Mouse (Mus musculus): ENCODE results near the gene Synrg. TPM values are rescaled to one million over a fixed set of nuclear protein-coding genes. Genes with fewer than 3 reads are reported as not detected.

Gene Synrg
- polyA plus RNA-seq, 1 experiment = 4.8 TPM

GRCm38 (mm10) chr11:84073816-84074764 lies 109.9 kb downstream of the Synrg start:
- no peak for TF ChIP-seq CEBPB (IDR thresholded peaks at IDR 0.05; ENCODE audit: low read depth)
- TF ChIP-seq MYOG (IDR thresholded peaks at IDR 0.05; ENCODE audit: control insufficient read depth, extremely low read depth, insufficient read length) = no peak
- no peak for TF ChIP-seq USF1 (IDR thresholded peaks at IDR 0.05; ENCODE audit: low read depth)
- TF ChIP-seq FOSL1 (IDR thresholded peaks at IDR 0.05; ENCODE audit: insufficient read depth, low read length, poor library complexity, severe bottlenecking) = no peak
- no peak for TF ChIP-seq CTCF (IDR thresholded peaks at IDR 0.05; ENCODE audit: control insufficient read depth, insufficient read depth, insufficient read length)
- TF ChIP-seq MYOD1 (IDR thresholded peaks at IDR 0.05; ENCODE audit: control insufficient read depth, insufficient read length, low read depth) = no peak
- TF ChIP-seq MAX (IDR thresholded peaks at IDR 0.05) = no peak
- no peaks in the 10 kb centered on the region for H3K79me3 ChIP-seq (ENCODE audit: low read depth)
- no peak overlapping the region for H3ac ChIP-seq (ENCODE audit: control insufficient read depth, insufficient read length, low read depth)
- no peaks in the 10 kb centered on the region for H3K27me3 ChIP-seq (ENCODE audit: control insufficient read depth, insufficient read depth, insufficient read length)
- no peak overlapping the region for H3K4me3 ChIP-seq (ENCODE audit: insufficient read depth, poor library complexity, severe bottlenecking)
- peaks cover 4% of the 10 kb centered on the region for H3K36me3 ChIP-seq (ENCODE audit: control insufficient read depth, insufficient read depth)
- H3K79me2 ChIP-seq (ENCODE audit: control insufficient read depth, insufficient read depth) = no peaks in the 10 kb centered on the region

DNA sequence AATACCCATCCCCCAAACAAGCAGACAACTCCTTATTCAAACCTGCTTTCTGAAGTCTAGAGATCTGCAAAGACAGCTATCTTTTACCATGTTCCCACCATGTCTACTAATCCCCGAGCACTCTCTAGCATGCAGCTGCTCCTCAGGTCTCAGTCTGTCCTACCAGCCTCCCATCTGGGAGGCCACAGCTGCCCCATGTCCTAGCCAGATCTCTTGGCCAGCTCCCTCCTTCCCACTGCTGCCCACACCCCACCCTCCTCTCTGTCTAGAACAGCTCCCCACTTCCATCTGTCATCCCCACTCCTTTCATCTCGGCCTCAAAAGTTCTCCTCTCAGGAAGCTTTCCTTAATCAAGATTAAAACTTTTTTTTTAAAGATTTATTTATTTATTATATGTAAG lies 112.8 kb downstream of the Synrg start:
- Histone ChIP-seq H3K36me3 (ENCODE audit: control insufficient read depth, insufficient read depth) (peaks cover 10% of the 10 kb centered on the region), H3K27me3 (ENCODE audit: control insufficient read depth, insufficient read depth, insufficient read length) (no peaks in the 10 kb centered on the region), H3ac (ENCODE audit: control insufficient read depth, insufficient read length, low read depth) (no peak overlapping the region)

GRCm38 (mm10) chr11:84078601-84079000 lies 114.4 kb downstream of the Synrg start:
- peaks cover 24% of the 10 kb centered on the region for H3K36me3 ChIP-seq (ENCODE audit: control insufficient read depth, insufficient read depth)
- H3K79me3 ChIP-seq (ENCODE audit: low read depth) = no peaks in the 10 kb centered on the region
- no peak for TF ChIP-seq MYOG (IDR thresholded peaks at IDR 0.05; ENCODE audit: control insufficient read depth, extremely low read depth, insufficient read length)
- TF ChIP-seq CEBPB (IDR thresholded peaks at IDR 0.05; ENCODE audit: low read depth) = peak; percentile 39

More for the DNA sequence above, 112.8 kb downstream of the Synrg start:
- H3K79me3 ChIP-seq (ENCODE audit: low read depth) = no peaks in the 10 kb centered on the region
- no peaks in the 10 kb centered on the region for H3K79me2 ChIP-seq (ENCODE audit: control insufficient read depth, insufficient read depth)
- TF ChIP-seq MAX (IDR thresholded peaks at IDR 0.05) (no peak), FOSL1 (IDR thresholded peaks at IDR 0.05; ENCODE audit: insufficient read depth, low read length, poor library complexity, severe bottlenecking) (no peak), USF1 (IDR thresholded peaks at IDR 0.05; ENCODE audit: low read depth) (no peak)
- no peak overlapping the region for H3K4me3 ChIP-seq (ENCODE audit: insufficient read depth, poor library complexity, severe bottlenecking)

GRCm38 (mm10) chr11:84079361-84079760 lies 115.1 kb downstream of the Synrg start:
- Histone ChIP-seq H3K27me3 (ENCODE audit: control insufficient read depth, insufficient read depth, insufficient read length) (no peaks in the 10 kb centered on the region), H3K4me3 (ENCODE audit: insufficient read depth, poor library complexity, severe bottlenecking) (no peak overlapping the region), H3K79me3 (ENCODE audit: low read depth) (no peaks in the 10 kb centered on the region), H3K36me3 (ENCODE audit: control insufficient read depth, insufficient read depth) (peaks cover 29% of the 10 kb centered on the region), H3ac (ENCODE audit: control insufficient read depth, insufficient read length, low read depth) (no peak overlapping the region), H3K79me2 (ENCODE audit: control insufficient read depth, insufficient read depth) (no peaks in the 10 kb centered on the region)
- TF ChIP-seq CEBPB (IDR thresholded peaks at IDR 0.05; ENCODE audit: low read depth) (no peak), FOSL1 (IDR thresholded peaks at IDR 0.05; ENCODE audit: insufficient read depth, low read length, poor library complexity, severe bottlenecking) (no peak), CTCF (IDR thresholded peaks at IDR 0.05; ENCODE audit: control insufficient read depth, insufficient read depth, insufficient read length) (no peak), MAX (IDR thresholded peaks at IDR 0.05) (no peak), MYOD1 (IDR thresholded peaks at IDR 0.05; ENCODE audit: control insufficient read depth, insufficient read length, low read depth) (no peak), USF1 (IDR thresholded peaks at IDR 0.05; ENCODE audit: low read depth) (no peak), MYOG (IDR thresholded peaks at IDR 0.05; ENCODE audit: control insufficient read depth, extremely low read depth, insufficient read length) (no peak)

More at GRCm38 (mm10) chr11:84078601-84079000, 114.4 kb downstream of the Synrg start:
- H3K27me3 ChIP-seq (ENCODE audit: control insufficient read depth, insufficient read depth, insufficient read length) = no peaks in the 10 kb centered on the region
- H3K4me3 ChIP-seq (ENCODE audit: insufficient read depth, poor library complexity, severe bottlenecking) = no peak overlapping the region
- H3ac ChIP-seq (ENCODE audit: control insufficient read depth, insufficient read length, low read depth) = no peak overlapping the region
- H3K79me2 ChIP-seq (ENCODE audit: control insufficient read depth, insufficient read depth) = no peaks in the 10 kb centered on the region

GRCm38 (mm10) chr11:84079887-84080286 lies 115.7 kb downstream of the Synrg start:
- Histone ChIP-seq H3K79me2 (ENCODE audit: control insufficient read depth, insufficient read depth) (no peaks in the 10 kb centered on the region), H3K36me3 (ENCODE audit: control insufficient read depth, insufficient read depth) (peaks cover 34% of the 10 kb centered on the region), H3K4me3 (ENCODE audit: insufficient read depth, poor library complexity, severe bottlenecking) (no peak overlapping the region), H3ac (ENCODE audit: control insufficient read depth, insufficient read length, low read depth) (no peak overlapping the region), H3K27me3 (ENCODE audit: control insufficient read depth, insufficient read depth, insufficient read length) (no peaks in the 10 kb centered on the region), H3K79me3 (ENCODE audit: low read depth) (no peaks in the 10 kb centered on the region)
- TF ChIP-seq MAX (IDR thresholded peaks at IDR 0.05) (peak; percentile 55), MYOG (IDR thresholded peaks at IDR 0.05; ENCODE audit: control insufficient read depth, extremely low read depth, insufficient read length) (no peak)

- no peak overlapping the region for H3K4me3 ChIP-seq (ENCODE audit: insufficient read depth, poor library complexity, severe bottlenecking)
Measured at GRCm38 (mm10) chr11:84080327-84080726, 116.1 kb downstream of the Synrg start.

More at GRCm38 (mm10) chr11:84080327-84080726, 116.1 kb downstream of the Synrg start:
- peak; percentile 61 for TF ChIP-seq MYOD1 (IDR thresholded peaks at IDR 0.05; ENCODE audit: control insufficient read depth, insufficient read length, low read depth)
- peak; percentile 67 for TF ChIP-seq FOSL1 (IDR thresholded peaks at IDR 0.05; ENCODE audit: insufficient read depth, low read length, poor library complexity, severe bottlenecking)
- no peak for TF ChIP-seq CTCF (IDR thresholded peaks at IDR 0.05; ENCODE audit: control insufficient read depth, insufficient read depth, insufficient read length)
- H3K27me3 ChIP-seq (ENCODE audit: control insufficient read depth, insufficient read depth, insufficient read length) = no peaks in the 10 kb centered on the region
- peaks cover 38% of the 10 kb centered on the region for H3K36me3 ChIP-seq (ENCODE audit: control insufficient read depth, insufficient read depth)
- H3K79me2 ChIP-seq (ENCODE audit: control insufficient read depth, insufficient read depth) = no peaks in the 10 kb centered on the region
- H3K79me3 ChIP-seq (ENCODE audit: low read depth) = no peaks in the 10 kb centered on the region
- no peak overlapping the region for H3ac ChIP-seq (ENCODE audit: control insufficient read depth, insufficient read length, low read depth)
